Mouse (Mus musculus) embryonic facial prominence, embryonic 15.5 days (tissue): ENCODE data around the gene Ralb. TPM values are rescaled to one million over a fixed set of nuclear protein-coding genes. Genes with fewer than 3 reads are reported as not detected.

Experiments used
- ATAC-seq: fragments of 200-750 bp; cut with Nextera tagmentation; 2 replicates; pipeline ENCODE4 v1.8.0; 2017; ENCODE audit warnings: low read depth, moderate TSS enrichment; ENCODE audit not compliant: insufficient number of reproducible peaks, low FRiP score, low TSS enrichment
- H3K27ac ChIP-seq: fragments of 300-500 bp; sonication (generic); replicated peaks from 2 replicates; pipeline ENCODE4 v1.5.1; 2015; ENCODE audit warnings: mild to moderate bottlenecking, inconsistent platforms
- H3K27me3 ChIP-seq: fragments of 300-500 bp; sonication (generic); 2 replicates; pipeline ENCODE4 v1.6.1; 2015; ENCODE audit warnings: inconsistent platforms
- H3K36me3 ChIP-seq: fragments of 300-500 bp; sonication (generic); 2 replicates; pipeline ENCODE4 v1.6.1; 2015; ENCODE audit warnings: mild to moderate bottlenecking, inconsistent platforms
- H3K4me1 ChIP-seq: fragments of 300-500 bp; sonication (generic); 2 replicates; pipeline ENCODE4 v1.6.1; 2015; ENCODE audit warnings: inconsistent platforms
- H3K4me2 ChIP-seq: fragments of 300-500 bp; sonication (generic); replicated peaks from 2 replicates; pipeline ENCODE4 v1.6.1; 2015; ENCODE audit warnings: mild to moderate bottlenecking, inconsistent platforms
- H3K4me3 ChIP-seq: fragments of 300-500 bp; sonication (generic); replicated peaks from 2 replicates; pipeline ENCODE4 v1.5.1; 2015; ENCODE audit warnings: mild to moderate bottlenecking, inconsistent platforms
- H3K9ac ChIP-seq: fragments of 300-500 bp; sonication (generic); 2 replicates; pipeline ENCODE4 v1.6.1; 2015; ENCODE audit warnings: inconsistent platforms
- H3K9me3 ChIP-seq: fragments of 300-500 bp; sonication (generic); replicated peaks from 2 replicates; pipeline ENCODE4 v1.6.1; 2016; ENCODE audit warnings: inconsistent platforms
- WGBS: fragments of 180-500 bp; shearing (Covaris S2); methylation state at CpG from one replicate; pipeline ENCODE4 v1.1.7; 2015; 5-methylcytosine and 5-hydroxymethylcytosine counted together
- polyA plus RNA-seq: library from polyadenylated mRNA; unstranded; fragments of >200 nt; fragmentation: Nextera tagmentation; extraction: Ambion mirVana; gene quantifications from 2 replicates; pipeline ENCODE4 v1.2.1, GENCODE M21; 2015

The Ralb gene
- polyA plus RNA-seq, 1 experiment from 2014 or later: 119 TPM

- Histone ChIP-seq H3K27me3 (no peaks in the 10 kb centered on the region), H3K4me1 (peaks cover 22% of the 10 kb centered on the region), H3K27ac (no peak overlapping the region), H3K4me3 (no peak overlapping the region), H3K4me2 (no peak overlapping the region), H3K36me3 (peaks cover 14% of the 10 kb centered on the region), H3K9me3 (no peaks in the 10 kb centered on the region), H3K9ac (no peak overlapping the region)
- no peak for ATAC-seq
- WGBS: 87% methylated on average over 7 of the region's 7 CpGs
Observed at GRCm38 (mm10) chr1:119523369-119523768, 18.8 kb upstream of the Ralb start.

GRCm38 (mm10) chr1:119522726-119523125 lies 18.1 kb upstream of the Ralb start:
- Histone ChIP-seq H3K4me2 (no peak overlapping the region), H3K9ac (no peak overlapping the region), H3K4me3 (no peak overlapping the region), H3K27me3 (no peaks in the 10 kb centered on the region), H3K36me3 (peaks cover 9% of the 10 kb centered on the region), H3K9me3 (no peaks in the 10 kb centered on the region), H3K4me1 (peaks cover 22% of the 10 kb centered on the region), H3K27ac (no peak overlapping the region)
- whole genome bisulfite sequencing: 84% methylated on average over 4 of the region's 4 CpGs
- ATAC-seq: no peak

DNA sequence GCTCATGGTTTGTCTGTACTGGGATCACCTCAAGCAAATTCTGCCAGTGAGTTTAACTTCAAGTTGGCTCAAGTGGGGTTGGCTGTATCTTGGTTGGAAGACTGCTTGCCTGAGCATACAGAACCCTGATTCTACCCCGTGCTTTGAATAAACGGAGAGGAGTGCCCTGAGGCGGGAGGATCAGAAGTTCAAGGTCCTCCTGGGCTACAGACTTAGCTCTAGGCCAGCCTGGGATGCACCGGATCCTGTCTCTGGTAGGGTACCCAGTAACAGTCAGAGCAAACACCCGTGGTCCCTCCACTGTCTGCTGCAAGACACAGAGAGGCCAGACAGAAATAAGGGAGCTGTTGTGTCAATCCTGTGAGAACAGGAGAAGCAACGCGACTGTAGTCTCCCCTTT lies 17.1 kb upstream of the Ralb start:
- H3K4me2 ChIP-seq: no peak overlapping the region

GRCm38 (mm10) chr1:119521029-119521428 lies 16.4 kb upstream of the Ralb start:
- H3K9me3 ChIP-seq: no peaks in the 10 kb centered on the region
- H3K4me2 ChIP-seq: no peak overlapping the region
- ATAC-seq: no peak
- H3K4me3 ChIP-seq: no peak overlapping the region
- H3K4me1 ChIP-seq: peaks cover 12% of the 10 kb centered on the region
- H3K27ac ChIP-seq: no peak overlapping the region
- WGBS: 37% methylated on average over 2 of the region's 2 CpGs
- no peak overlapping the region for H3K9ac ChIP-seq
- H3K27me3 ChIP-seq: no peaks in the 10 kb centered on the region
- no peaks in the 10 kb centered on the region for H3K36me3 ChIP-seq

More for the DNA sequence above, 17.1 kb upstream of the Ralb start:
- H3K4me1 ChIP-seq: peaks cover 18% of the 10 kb centered on the region
- no peak overlapping the region for H3K27ac ChIP-seq
- H3K9ac ChIP-seq: no peak overlapping the region
- no peak for ATAC-seq
- no peaks in the 10 kb centered on the region for H3K27me3 ChIP-seq
- H3K9me3 ChIP-seq: no peaks in the 10 kb centered on the region
- 72% methylated on average over 7 of the region's 7 CpGs for WGBS
- H3K4me3 ChIP-seq: no peak overlapping the region
- H3K36me3 ChIP-seq: no peaks in the 10 kb centered on the region

DNA sequence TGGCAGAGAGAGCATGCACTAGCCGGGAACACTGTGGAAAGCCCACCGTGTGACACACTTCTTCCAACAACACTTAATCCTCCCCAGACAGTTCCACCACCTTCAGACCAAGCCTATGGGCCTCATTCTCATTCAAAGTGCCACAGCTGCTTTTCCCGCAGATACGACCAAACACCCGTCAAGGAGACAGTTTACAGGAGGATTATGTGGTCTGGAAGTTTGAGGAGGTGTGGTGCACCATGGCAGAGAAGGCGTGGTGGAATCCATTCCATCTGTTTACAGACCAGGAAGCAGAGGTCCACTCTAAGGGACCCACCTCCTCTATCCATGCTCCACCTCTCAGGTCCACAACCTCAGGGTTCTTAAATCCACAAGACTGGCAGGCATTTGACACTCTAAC lies 14.7 kb upstream of the Ralb start:
- H3K4me1 ChIP-seq: no peaks in the 10 kb centered on the region
- H3K27me3 ChIP-seq: no peaks in the 10 kb centered on the region
- H3K4me2 ChIP-seq: no peak overlapping the region
- no peaks in the 10 kb centered on the region for H3K9me3 ChIP-seq
- 65% methylated on average over 6 of the region's 6 CpGs for WGBS
- H3K27ac ChIP-seq: no peak overlapping the region
- H3K9ac ChIP-seq: no peak overlapping the region
- no peak overlapping the region for H3K4me3 ChIP-seq
- ATAC-seq: no peak
- no peaks in the 10 kb centered on the region for H3K36me3 ChIP-seq

GRCm38 (mm10) chr1:119518786-119519185 lies 14.2 kb upstream of the Ralb start:
- Histone ChIP-seq H3K27me3 (no peaks in the 10 kb centered on the region), H3K27ac (no peak overlapping the region), H3K36me3 (no peaks in the 10 kb centered on the region), H3K4me3 (no peak overlapping the region), H3K4me2 (no peak overlapping the region), H3K9me3 (no peaks in the 10 kb centered on the region), H3K4me1 (no peaks in the 10 kb centered on the region), H3K9ac (no peak overlapping the region)
- ATAC-seq: no peak

- Histone ChIP-seq H3K27ac (no peak overlapping the region), H3K36me3 (no peaks in the 10 kb centered on the region), H3K4me3 (no peak overlapping the region), H3K4me1 (no peaks in the 10 kb centered on the region), H3K9ac (no peak overlapping the region), H3K9me3 (no peaks in the 10 kb centered on the region), H3K27me3 (no peaks in the 10 kb centered on the region), H3K4me2 (no peak overlapping the region)
- 76% methylated on average over 7 of the region's 7 CpGs for WGBS
- ATAC-seq: no peak
Observed at GRCm38 (mm10) chr1:119518060-119518459, 13.5 kb upstream of the Ralb start.

GRCm38 (mm10) chr1:119510857-119511256 lies 6.3 kb upstream of the Ralb start:
- peaks cover 6% of the 10 kb centered on the region; the same call in 1 of the 2 replicates for H3K4me1 ChIP-seq
- WGBS: 55% methylated on average over 8 of the region's 8 CpGs
- no peaks in the 10 kb centered on the region for H3K9me3 ChIP-seq
- 0 out of 2 replicates have a peak, but pooled peaks cover 3% of the 10 kb centered on the region for H3K27me3 ChIP-seq
- no peak overlapping the region for H3K27ac ChIP-seq
- no peak for ATAC-seq
- H3K4me3 ChIP-seq: no peak overlapping the region
- H3K4me2 ChIP-seq: no peak overlapping the region
- H3K9ac ChIP-seq: no peak overlapping the region
- no peaks in the 10 kb centered on the region for H3K36me3 ChIP-seq

DNA sequence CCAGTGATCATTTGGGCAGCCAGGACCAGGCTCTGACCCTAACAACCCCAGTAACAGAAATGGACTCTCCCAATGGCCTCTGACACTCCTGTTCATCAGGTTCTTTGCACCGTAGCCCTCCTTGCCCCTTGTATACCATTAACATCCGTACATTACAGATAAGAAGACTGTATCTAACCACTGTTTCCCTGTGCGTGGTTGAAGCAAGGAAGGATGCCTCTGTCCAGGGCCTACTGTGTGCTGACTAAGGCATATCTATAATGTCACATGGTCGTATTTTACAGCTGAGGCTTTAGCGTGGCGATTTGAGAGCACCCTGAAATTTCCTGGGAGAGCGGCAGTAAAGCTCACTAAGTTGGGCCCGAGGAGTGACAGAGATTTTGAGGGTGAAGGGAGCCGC lies 5.8 kb upstream of the Ralb start:
- H3K4me3 ChIP-seq: no peak overlapping the region
- no peak for ATAC-seq
- H3K4me1 ChIP-seq: peaks cover 8% of the 10 kb centered on the region
- H3K36me3 ChIP-seq: no peaks in the 10 kb centered on the region
- no peak overlapping the region for H3K9ac ChIP-seq
- WGBS: 58% methylated on average over 9 of the region's 9 CpGs
- H3K9me3 ChIP-seq: no peaks in the 10 kb centered on the region
- H3K27ac ChIP-seq: no peak overlapping the region
- 0 out of 2 replicates have a peak, but pooled peaks cover 3% of the 10 kb centered on the region for H3K27me3 ChIP-seq
- H3K4me2 ChIP-seq: no peak overlapping the region

- no peaks in the 10 kb centered on the region for H3K9me3 ChIP-seq
- no peak overlapping the region for H3K4me3 ChIP-seq
- 0 out of 2 replicates have a peak, but pooled peaks cover 3% of the 10 kb centered on the region for H3K27me3 ChIP-seq
- no peak overlapping the region for H3K4me2 ChIP-seq
- 76% methylated on average over 7 of the region's 7 CpGs for WGBS
- ATAC-seq: no peak
- no peak overlapping the region for H3K9ac ChIP-seq
- no peaks in the 10 kb centered on the region for H3K36me3 ChIP-seq
- peaks cover 15% of the 10 kb centered on the region for H3K4me1 ChIP-seq
- no peak overlapping the region for H3K27ac ChIP-seq
Observed at GRCm38 (mm10) chr1:119509474-119509873, 4.9 kb upstream of the Ralb start.

GRCm38 (mm10) chr1:119508548-119508947 lies 4.0 kb upstream of the Ralb start:
- Histone ChIP-seq H3K27me3 (0 out of 2 replicates have a peak, but pooled peaks cover 3% of the 10 kb centered on the region), H3K9ac (no peak overlapping the region), H3K27ac (peak overlapping the region; percentile 12; the same call in 1 of the 2 replicates), H3K4me2 (no peak overlapping the region), H3K36me3 (no peaks in the 10 kb centered on the region), H3K4me1 (peaks cover 21% of the 10 kb centered on the region), H3K4me3 (no peak overlapping the region), H3K9me3 (no peaks in the 10 kb centered on the region)
- no peak for ATAC-seq
- WGBS: 30% methylated on average over 4 of the region's 4 CpGs

DNA sequence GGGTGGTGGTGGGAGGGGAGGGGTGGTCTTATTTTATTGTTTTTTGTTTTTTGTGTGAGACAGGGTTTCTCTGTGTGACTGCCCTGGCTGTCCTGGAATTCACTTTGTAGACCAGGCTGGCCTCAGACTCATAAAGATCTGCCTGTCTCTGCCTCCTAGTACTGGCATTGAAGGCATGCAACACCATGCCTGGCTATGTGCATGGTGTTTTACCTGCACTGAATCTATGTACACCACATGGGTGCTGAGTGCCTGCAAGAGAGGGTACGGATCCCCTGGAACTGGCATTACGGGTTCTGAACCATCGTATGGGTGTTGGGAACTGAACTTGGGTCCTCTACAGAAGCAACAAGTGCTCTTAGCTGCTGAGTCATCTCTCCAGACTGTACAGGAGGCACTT lies 1.4 kb upstream of the Ralb start:
- H3K9me3 ChIP-seq: no peaks in the 10 kb centered on the region
- no peak for ATAC-seq
- H3K27me3 ChIP-seq: 0 out of 2 replicates have a peak, but pooled peaks cover 3% of the 10 kb centered on the region
- no peak overlapping the region for H3K4me3 ChIP-seq
- H3K4me1 ChIP-seq: peaks cover 32% of the 10 kb centered on the region
- H3K36me3 ChIP-seq: 0 out of 2 replicates have a peak, but pooled peaks cover 2% of the 10 kb centered on the region
- no peak overlapping the region for H3K27ac ChIP-seq
- H3K4me2 ChIP-seq: no peak overlapping the region
- WGBS: 84% methylated on average over 3 of the region's 3 CpGs
- H3K9ac ChIP-seq: no peak overlapping the region
